Mouse (Mus musculus): ENCODE data around the gene Bcam. TPM values are rescaled to one million over a fixed set of nuclear protein-coding genes. Genes with fewer than 3 reads are reported as not detected.

Bcam gene
- polyA plus RNA-seq, 1 experiment from 2014 or later, result 70.3 TPM

GRCm38 (mm10) chr7:19716055-19716682 is 54.6 kb downstream of the Bcam start:
- DNase-seq (ENCODE audit: low read depth, low spot score) (no peak), ATAC-seq (no peak)
- POLR2A ChIA-PET, result interaction anchor here (0.8 to 1.3 kb wide), 3 partner anchors 27 to 45 kb away, joined by 3 to 6 read pairs (median 3); no protein-coding TSS in a partner anchor
- no peaks in the 10 kb centered on the region for H3K27me3 ChIP-seq
- TF ChIP-seq CTCF (IDR thresholded peaks at IDR 0.05), result no peak
- in situ Hi-C loops (cut with MboI; ENCODE audit: low pct_unique_long_range_greater_than_20kb), result no loop called here
- CTCF ChIA-PET, result interaction anchor here (1.0 to 6.6 kb wide), 5 partner anchors 16 to 353 kb away, joined by 3 to 43 read pairs (median 3); no protein-coding TSS in a partner anchor

GRCm38 (mm10) chr7:19715239-19716054 is 55.4 kb downstream of the Bcam start, which contains the start of gene Tomm40:
Gene Tomm40, minus strand, starts transcription at chr7:19715438.
- ChIA-PET CTCF (interaction anchor here (1.0 to 6.6 kb wide), 4 partner anchors 25 to 353 kb away, joined by 3 to 43 read pairs (median 3); no protein-coding TSS in a partner anchor), POLR2A (interaction anchor here (0.8 to 1.3 kb wide), 4 partner anchors 20 to 49 kb away, joined by 3 to 4 read pairs (median 3); no protein-coding TSS in a partner anchor)
- ATAC-seq, result peak; percentile 97
- no peak for TF ChIP-seq CTCF (IDR thresholded peaks at IDR 0.05)
- in situ Hi-C loops (cut with MboI; ENCODE audit: low pct_unique_long_range_greater_than_20kb), result no loop called here
- DNase-seq (ENCODE audit: low read depth, low spot score), result peak; percentile 99
- no peaks in the 10 kb centered on the region for H3K27me3 ChIP-seq

GRCm38 (mm10) chr7:19714836-19715235 is 56.0 kb downstream of the Bcam start:
- ATAC-seq (no peak), DNase-seq (ENCODE audit: low read depth, low spot score) (no peak)
- no peak for TF ChIP-seq CTCF (IDR thresholded peaks at IDR 0.05)
- POLR2A ChIA-PET, result interaction anchor here (1.0 kb wide), 2 partner anchors 20 to 49 kb away, joined by 3 to 4 read pairs; no protein-coding TSS in a partner anchor
- CTCF ChIA-PET, result interaction anchor here (1.0 to 6.6 kb wide), 2 partner anchors 46 to 352 kb away, joined by 3 to 43 read pairs; no protein-coding TSS in a partner anchor
- in situ Hi-C loops (cut with MboI; ENCODE audit: low pct_unique_long_range_greater_than_20kb), result loop anchor here (5.0 kb wide), 1 partner anchor 48 kb away; the partner anchor contains the start of gene Clptm1
- H3K27me3 ChIP-seq, result no peaks in the 10 kb centered on the region

- CTCF ChIA-PET, result interaction anchor here (1.3 to 6.6 kb wide), 4 partner anchors 11 to 51 kb away, joined by 3 to 43 read pairs (median 4); no protein-coding TSS in a partner anchor
- ATAC-seq, result no peak
- POLR2A ChIA-PET, result no interaction called here
- H3K27me3 ChIP-seq, result no peaks in the 10 kb centered on the region
- in situ Hi-C loops (cut with MboI; ENCODE audit: low pct_unique_long_range_greater_than_20kb), result loop anchor here (5.0 kb wide), 1 partner anchor 46 kb away; the partner anchor contains the start of gene Clptm1
- no peak for TF ChIP-seq CTCF (IDR thresholded peaks at IDR 0.05)
- DNase-seq (ENCODE audit: low read depth, low spot score), result no peak
Measured at GRCm38 (mm10) chr7:19713598-19713997, 57.2 kb downstream of the Bcam start.

GRCm38 (mm10) chr7:19713196-19713595 is 57.6 kb downstream of the Bcam start:
- ATAC-seq (no peak), DNase-seq (ENCODE audit: low read depth, low spot score) (no peak)
- ChIA-PET CTCF (interaction anchor here (0.7 to 6.6 kb wide), 7 partner anchors 8 to 51 kb away, joined by 3 to 43 read pairs (median 4); no protein-coding TSS in a partner anchor), POLR2A (no interaction called here)
- in situ Hi-C loops (cut with MboI; ENCODE audit: low pct_unique_long_range_greater_than_20kb), result loop anchor here (5.0 kb wide), 1 partner anchor 46 kb away; the partner anchor contains the start of gene Clptm1
- no peak for TF ChIP-seq CTCF (IDR thresholded peaks at IDR 0.05)
- no peaks in the 10 kb centered on the region for H3K27me3 ChIP-seq

GRCm38 (mm10) chr7:19712414-19712813 is 58.4 kb downstream of the Bcam start:
- CTCF ChIA-PET, result interaction anchor here (0.7 to 6.6 kb wide), 7 partner anchors 8 to 43 kb away, joined by 3 to 43 read pairs (median 5); no protein-coding TSS in a partner anchor
- TF ChIP-seq CTCF (IDR thresholded peaks at IDR 0.05), result no peak
- ATAC-seq (no peak), DNase-seq (ENCODE audit: low read depth, low spot score) (no peak)
- no peaks in the 10 kb centered on the region for H3K27me3 ChIP-seq
- in situ Hi-C loops (cut with MboI; ENCODE audit: low pct_unique_long_range_greater_than_20kb), result loop anchor here (5.0 kb wide), 1 partner anchor 45 kb away; the partner anchor contains the start of gene Clptm1
- POLR2A ChIA-PET, result no interaction called here

GRCm38 (mm10) chr7:19710650-19711049 is 60.2 kb downstream of the Bcam start:
- no peak for ATAC-seq
- H3K27me3 ChIP-seq, result no peaks in the 10 kb centered on the region
- no peak for DNase-seq (ENCODE audit: low read depth, low spot score)
- TF ChIP-seq CTCF (IDR thresholded peaks at IDR 0.05), result no peak
- in situ Hi-C loops (cut with MboI; ENCODE audit: low pct_unique_long_range_greater_than_20kb), result loop anchor here (5.0 kb wide), 1 partner anchor 43 kb away; the partner anchor contains the start of gene Clptm1
- ChIA-PET POLR2A (interaction anchor here (1.8 kb wide), 1 partner anchor 11 kb away, joined by 4 read pairs; no protein-coding TSS in a partner anchor), CTCF (interaction anchor here (1.4 to 6.6 kb wide), 3 partner anchors 8 to 42 kb away, joined by 5 to 43 read pairs (median 6); no protein-coding TSS in a partner anchor)

Other genes with a start within 250 kb of the Bcam start
- gene Ppp1r37, start 207.9 kb downstream of the Bcam start, polyA plus RNA-seq (2021), result 65.5 TPM
- 0.23 TPM for gene Zfp296, start 193.7 kb downstream of the Bcam start, polyA plus RNA-seq (2021)
- gene Gemin7, start 193.4 kb downstream of the Bcam start, polyA plus RNA-seq (2021), result 89.6 TPM
- 50.7 TPM for gene Clasrp, start 166.5 kb downstream of the Bcam start, polyA plus RNA-seq (2021)
- gene Relb, start 141.6 kb downstream of the Bcam start, polyA plus RNA-seq (2021), result 24.5 TPM
- gene Clptm1, start 106.0 kb downstream of the Bcam start, polyA plus RNA-seq (2021), result 154 TPM
- not detected for gene Apoc2, start 93.1 kb downstream of the Bcam start, polyA plus RNA-seq (2021)
- gene Gm44805, start 89.6 kb downstream of the Bcam start, polyA plus RNA-seq (2021), result not detected
- 0.09 TPM for gene Apoc4, start 89.5 kb downstream of the Bcam start, polyA plus RNA-seq (2021)
- gene Apoc1, start 78.4 kb downstream of the Bcam start, polyA plus RNA-seq (2021), result 1.6 TPM
- 6.0 TPM for gene Apoe, start 71.8 kb downstream of the Bcam start, polyA plus RNA-seq (2021)
- 142 TPM for gene Tomm40, start 55.6 kb downstream of the Bcam start, polyA plus RNA-seq (2021)
- 168 TPM for gene Nectin2, start 20.5 kb downstream of the Bcam start, polyA plus RNA-seq (2021)
- 0.15 TPM for gene Cblc, start 25.8 kb upstream of the Bcam start, polyA plus RNA-seq (2021)
- gene Bcl3, start 51.8 kb upstream of the Bcam start, polyA plus RNA-seq (2021), result 70.5 TPM
- gene Gm19345, start 81.0 kb upstream of the Bcam start, polyA plus RNA-seq (2021), result 0.10 TPM
- not detected for gene Ceacam16, start 90.3 kb upstream of the Bcam start, polyA plus RNA-seq (2021)
- gene Ceacam19, start 116.9 kb upstream of the Bcam start, polyA plus RNA-seq (2021), result 0.21 TPM
- gene Pvr, start 150.1 kb upstream of the Bcam start, polyA plus RNA-seq (2021), result 38.0 TPM
- 0.06 TPM for gene Igsf23, start 179.7 kb upstream of the Bcam start, polyA plus RNA-seq (2021)
- gene Ceacam20, start 194.4 kb upstream of the Bcam start, polyA plus RNA-seq (2021), result not detected
- not detected for gene Nlrp9b, start 220.4 kb upstream of the Bcam start, polyA plus RNA-seq (2021)